Mouse (Mus musculus) right cerebral cortex, postnatal 36 days (tissue): ENCODE measurements at regions not wholly inside any gene's neighbourhood (a gene's known extent, or its start where the extent isn't known, plus 50 kb on each side); places are given as distances from the start of the nearest gene placed in this dataset.

Source experiments
- DNase-seq, 2 experiments: peaks; one replicate each; pipeline ENCODE4 v3.0.0; 2022; ENCODE audit warnings: low spot score in 2 of 2, mixed read lengths in 1 of 2

DNA sequence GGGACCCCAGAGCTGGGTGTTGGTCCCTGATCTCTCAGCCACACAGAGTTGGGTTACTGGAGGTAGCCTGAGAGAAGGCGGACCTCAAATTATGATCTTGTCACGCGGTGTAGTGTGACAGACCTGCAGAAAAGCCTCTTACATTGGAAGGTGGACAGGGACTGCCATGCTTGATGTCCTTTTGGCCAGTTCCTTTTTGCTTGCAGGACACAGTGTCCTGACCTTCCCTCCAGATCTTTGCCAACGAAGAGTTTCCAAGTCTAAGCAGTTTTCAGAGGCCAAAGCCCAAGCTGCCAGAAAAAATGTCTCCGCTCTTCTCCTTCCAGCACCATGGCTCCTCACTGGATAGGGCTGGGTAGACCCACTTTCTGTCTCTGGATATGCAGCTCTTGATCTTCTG, 248.6 kb downstream of the Foxo1 start:
- no peak for DNase-seq

DNA sequence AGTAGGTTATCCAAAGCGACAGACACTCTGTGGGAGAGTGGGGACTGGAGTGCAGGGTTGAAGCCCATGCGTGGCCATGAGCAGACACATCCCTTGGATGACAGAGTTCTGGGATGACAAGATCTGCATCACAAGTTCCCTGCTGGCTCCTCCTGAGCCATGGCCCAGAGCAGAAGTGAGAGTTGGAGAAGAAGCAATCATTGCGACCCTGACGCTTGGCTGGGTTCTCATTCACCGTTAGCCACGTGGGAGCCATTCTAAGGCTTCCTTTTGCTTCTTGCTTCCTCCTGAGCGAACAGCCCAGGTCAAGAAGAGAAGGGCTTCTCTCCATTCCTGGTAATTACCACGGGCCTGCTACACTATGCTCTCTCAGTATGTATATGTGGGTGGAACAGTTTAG, 244.6 kb downstream of the Foxo1 start:
- no peak for DNase-seq

DNA sequence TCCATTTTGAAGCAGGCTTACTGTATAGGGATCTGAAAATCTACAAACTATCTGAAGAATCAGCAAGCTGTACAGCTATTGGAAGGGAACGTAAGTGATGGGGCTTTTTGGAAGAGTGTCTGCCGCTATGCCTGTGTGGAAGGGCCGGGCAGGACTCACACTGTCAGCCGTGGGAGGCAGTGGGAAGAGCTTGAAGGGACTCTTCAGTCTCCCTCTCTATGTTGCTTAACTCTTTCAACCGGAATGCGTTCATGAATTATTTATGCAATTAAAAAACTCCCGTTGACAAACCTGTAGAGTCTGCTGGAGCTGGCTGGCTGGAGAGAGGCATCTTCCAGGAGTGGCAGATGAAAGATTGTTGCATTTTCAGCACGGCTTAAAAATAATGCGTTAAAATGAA, 243.4 kb downstream of the Foxo1 start:
- peak in 1 of 2 experiments; percentile 21 for DNase-seq

DNA sequence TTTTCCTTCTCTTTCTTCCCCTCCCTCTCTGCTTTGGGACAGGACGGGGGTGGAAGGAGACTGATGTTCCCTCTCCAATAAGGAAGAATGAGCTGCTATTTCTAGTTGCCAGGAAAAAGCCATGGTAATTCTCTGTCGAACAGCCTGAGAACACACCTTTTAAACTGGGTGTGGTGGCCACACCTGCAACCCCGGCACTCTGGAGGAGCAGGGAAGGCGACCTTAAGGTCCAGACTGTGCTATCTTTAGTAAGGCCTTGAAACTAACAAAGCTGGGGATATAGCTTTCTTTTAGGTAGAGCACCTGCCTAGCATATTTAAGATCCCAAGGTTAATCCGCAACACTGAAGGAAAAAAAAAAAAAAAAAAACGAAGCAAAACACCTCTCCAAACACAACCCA, 242.7 kb downstream of the Foxo1 start:
- peak in 1 of 2 experiments; percentile 25 for DNase-seq

DNA sequence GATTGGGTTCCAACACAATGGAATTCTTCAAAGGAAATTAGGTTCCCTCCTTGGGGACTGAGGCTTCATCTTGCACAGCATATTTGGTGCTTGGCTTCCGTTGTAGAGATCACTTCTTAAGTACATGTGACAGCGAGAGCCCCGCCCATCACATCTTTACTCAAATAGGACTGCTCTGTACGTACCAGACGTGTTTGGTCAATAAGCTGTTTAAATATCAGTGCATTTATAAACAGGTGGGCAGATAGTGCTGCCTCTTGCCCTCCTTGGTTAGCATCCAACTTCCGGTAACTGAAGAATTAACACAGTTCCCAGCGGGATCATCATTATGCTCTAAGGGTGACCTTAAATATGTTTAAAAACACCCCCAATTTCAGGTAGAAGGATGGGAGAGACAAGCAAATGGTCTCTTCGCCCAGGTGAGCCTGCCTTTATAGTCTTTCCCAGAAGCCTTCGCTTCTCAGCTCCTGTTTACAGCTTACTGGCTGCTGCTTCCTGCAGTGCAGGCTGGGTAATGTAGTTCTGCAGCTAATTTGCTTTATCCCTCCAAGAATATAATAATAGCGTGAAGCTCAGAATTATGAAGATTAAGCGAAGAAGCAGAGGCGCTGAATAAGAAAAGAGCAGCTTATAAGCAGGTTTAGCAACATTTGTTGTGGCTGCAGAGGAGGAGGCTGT, 242.1 kb downstream of the Foxo1 start:
- peak; percentile 38 to 76 for DNase-seq

DNA sequence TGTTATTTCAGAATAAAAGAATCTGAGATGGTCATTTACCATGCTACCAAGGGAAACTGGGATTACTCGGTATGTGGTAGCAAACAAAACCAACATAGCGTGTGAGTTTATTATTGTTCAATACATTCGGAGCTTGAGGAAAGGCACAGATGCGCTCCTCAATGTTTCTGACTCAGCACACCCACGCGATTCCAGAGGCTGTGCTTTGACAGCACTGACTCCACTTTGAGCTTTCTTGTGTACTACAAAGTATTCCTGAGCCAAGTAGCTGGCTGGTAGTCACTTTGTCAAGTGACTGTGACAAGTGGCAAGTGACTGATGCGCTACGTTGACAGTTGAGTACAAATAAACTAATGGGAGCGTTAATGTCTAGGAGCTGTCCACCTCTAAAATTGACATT, 235.8 kb downstream of the Foxo1 start:
- peak; percentile 72 to 78 for DNase-seq

DNA sequence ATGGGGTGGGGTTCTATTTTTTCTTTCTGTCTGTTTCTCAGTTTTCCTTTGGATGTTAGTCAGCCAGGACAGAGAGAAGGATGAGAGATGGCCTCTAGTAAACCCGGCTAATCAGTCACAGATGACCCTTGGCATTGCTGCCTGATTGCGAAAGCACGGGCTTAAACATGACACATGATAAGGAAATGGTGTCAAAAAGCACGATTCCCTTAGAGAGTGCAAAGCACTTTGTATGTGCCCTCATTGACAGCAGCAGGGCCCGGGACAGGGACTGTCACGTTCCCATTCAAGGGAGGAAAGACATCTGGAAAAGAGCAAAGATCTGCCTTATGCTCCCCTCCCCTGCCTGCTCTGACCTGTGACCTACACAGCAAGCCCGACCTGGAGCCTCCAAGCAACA, 234.1 kb downstream of the Foxo1 start:
- DNase-seq, result no peak

DNA sequence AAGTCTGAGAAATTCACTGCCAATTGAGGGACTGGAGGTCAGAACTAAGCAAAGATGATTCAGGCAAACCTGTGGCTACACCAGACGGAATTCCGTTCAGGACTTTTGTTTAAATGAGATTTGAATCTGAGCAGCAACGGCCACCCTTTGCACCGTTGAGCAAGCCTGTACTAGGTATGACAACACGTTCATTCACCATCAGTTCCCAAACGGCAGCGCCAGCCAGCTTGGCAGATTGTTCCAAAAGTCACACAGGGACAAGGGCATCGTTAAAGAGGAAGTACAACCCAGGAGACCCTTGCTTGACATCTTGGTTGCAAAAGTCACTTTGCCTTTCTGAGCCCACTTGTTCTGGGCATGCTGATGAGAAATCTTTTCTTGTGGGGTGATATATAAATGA, 233.5 kb downstream of the Foxo1 start:
- no peak for DNase-seq

DNA sequence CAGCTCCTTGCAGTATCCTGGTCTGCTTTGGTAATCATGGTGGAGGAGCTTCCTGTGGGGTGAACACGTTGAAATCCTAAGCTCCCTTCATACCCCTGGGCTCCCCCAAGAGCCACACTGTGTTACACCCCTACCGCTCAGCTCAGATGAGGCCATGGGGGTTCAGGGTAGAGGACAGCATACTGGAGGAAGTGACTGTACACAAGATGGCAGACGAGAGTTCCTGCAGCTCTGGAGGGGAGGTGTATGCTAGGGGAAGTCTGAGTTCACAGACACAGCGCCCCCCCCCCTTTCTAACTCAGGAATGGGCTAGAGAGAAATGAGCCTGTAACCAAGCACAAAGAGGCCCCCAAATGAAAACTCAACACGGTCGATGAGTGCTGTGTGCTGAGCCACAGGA, 231.9 kb downstream of the Foxo1 start:
- DNase-seq, result no peak

DNA sequence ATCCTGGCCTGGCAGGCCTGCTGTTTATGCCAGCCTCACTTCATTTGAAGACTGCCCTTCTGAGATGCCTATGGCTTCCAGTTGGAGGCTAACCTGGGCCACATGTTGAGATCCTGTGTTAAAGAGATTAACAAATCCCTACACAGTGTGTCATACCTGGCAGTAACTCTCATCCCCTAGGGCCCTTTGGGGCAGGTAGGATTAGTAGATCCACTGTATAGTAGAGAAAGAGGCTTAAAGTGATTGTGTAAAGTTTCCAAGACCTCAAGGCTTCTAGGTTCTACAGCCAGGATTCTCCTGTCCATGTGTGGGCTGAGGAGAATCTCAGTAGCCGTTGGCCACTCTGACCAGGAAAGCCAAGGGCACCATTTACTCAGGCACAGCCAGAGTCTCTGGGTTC, 231.4 kb downstream of the Foxo1 start:
- DNase-seq, result no peak

DNA sequence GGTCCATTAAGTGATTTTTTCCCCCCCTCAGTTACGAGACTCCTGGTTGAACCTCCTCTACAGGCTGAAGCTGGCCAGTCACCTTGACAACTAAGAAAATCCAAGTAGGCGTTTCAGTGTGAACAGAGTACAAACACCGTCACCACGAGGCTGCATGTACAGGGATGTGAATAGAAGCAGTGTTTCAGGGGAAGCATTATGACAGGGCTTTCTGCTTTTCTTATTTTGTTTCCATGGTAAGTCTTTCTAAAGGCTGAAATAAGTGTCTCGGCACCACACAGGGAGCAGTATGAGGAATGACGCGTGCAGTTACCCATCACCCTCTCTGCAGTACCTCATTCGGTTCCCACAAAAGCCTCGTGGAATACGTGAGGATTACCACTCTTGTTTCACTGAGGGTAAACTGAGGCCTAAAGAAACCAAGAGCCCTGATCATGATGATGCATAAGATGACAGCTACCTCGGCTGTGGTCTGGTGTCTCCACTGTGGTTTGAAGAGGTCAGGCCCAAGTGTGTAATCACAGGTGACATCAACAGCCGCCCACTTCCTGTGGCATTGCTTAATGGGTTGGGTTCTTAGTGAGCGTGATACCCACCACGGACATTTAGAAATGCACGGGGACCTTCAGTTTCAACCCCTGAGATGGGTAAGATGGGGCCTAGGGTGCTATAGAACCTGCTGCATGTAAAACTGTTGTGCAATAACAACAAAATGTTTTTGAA, 230.5 kb downstream of the Foxo1 start:
- no peak for DNase-seq

DNA sequence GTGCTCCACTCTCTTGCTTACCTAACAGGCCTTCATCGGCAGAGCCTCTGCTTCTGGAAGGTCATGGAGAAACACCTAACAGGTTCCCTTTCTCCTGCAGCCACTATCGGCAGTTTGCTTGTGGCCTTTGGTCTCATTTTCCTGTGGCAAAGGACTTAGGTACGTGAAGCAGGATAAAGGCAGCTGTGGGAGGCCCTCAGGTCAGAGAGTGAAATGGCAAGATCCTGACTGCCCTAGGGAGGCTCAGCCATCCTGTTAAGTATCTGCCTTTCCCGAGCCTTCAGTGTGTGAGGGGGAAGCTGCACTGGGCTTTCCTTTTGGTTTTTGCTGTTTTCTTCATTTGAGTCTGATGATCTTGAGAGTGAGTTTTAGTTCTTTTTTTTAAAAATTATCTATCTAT, 228.8 kb downstream of the Foxo1 start:
- DNase-seq, result no peak

DNA sequence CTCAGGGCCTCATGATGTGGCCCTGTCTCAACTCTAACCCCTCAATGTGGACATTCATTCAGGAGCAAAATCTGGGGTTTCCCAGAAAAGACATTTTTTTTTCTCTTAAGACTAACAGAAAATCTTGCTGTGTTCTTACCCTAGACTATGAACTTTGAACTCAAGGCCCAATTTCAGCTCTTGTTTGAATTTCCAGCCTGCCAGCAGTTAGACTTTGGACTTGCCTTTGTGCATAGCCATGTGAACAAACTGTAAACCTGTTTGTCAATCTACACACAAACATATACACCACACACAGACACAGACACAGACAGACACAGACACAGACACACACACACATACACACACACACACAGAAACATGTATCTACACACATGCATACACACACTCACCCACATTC, 227.3 kb downstream of the Foxo1 start:
- no peak for DNase-seq

DNA sequence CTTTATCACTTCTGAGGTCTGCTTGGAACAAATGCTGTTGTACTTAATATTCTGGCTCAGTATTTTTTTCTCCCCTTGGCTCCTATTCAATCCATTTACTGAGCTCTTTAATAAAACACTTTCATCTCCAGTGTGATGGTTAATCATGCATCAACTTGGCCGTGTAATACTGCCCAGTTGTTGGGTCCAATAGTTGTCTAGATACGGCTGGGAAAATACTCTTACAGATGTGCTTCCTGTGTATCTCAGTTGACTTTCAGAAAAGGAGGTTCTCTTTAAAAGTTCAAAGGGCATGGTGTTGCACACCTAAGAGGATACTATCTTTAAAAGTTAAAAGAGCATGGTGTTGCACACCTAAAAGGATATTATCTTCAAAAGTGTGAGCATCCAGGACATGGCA, 226.8 kb downstream of the Foxo1 start:
- no peak for DNase-seq

DNA sequence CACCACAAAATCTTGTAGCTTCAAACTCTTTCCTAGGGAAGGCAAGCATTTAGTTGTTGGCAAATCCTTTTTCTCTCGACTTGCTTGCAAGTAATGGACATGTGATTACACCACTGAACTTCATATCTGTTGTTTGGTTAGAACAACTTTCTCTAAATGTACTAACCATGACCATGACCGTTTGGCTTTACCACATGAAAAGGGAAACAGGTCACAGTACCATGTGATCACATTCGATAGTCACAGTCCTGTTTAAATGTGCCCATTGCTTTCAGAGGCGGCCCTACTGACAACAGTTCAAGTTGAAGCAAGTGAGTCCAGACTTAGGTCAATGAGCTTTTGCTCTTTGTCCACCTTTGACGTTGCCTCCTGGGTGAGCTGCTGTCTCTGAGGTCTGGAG, 211.1 kb downstream of the Foxo1 start:
- DNase-seq, result no peak

DNA sequence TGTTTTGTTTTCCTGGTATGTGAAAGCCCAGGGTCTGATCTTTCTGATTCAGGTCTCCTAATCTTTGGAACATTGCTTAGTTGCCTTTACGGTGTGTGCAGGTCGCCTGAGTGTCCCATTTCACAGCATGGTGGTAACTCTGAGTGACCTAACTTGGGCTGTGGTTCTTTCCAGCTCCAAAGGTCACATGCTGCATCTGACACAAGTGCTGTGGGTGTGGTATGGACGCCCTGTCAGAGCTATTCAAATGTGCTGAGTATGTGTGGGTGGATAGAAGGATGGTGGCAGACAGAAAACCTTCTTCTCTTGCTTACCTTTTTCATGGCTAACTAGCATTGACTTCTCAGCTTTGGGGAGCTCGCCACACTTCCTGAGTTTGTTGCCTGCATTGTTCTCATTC, 201.8 kb downstream of the Foxo1 start:
- DNase-seq, result no peak

DNA sequence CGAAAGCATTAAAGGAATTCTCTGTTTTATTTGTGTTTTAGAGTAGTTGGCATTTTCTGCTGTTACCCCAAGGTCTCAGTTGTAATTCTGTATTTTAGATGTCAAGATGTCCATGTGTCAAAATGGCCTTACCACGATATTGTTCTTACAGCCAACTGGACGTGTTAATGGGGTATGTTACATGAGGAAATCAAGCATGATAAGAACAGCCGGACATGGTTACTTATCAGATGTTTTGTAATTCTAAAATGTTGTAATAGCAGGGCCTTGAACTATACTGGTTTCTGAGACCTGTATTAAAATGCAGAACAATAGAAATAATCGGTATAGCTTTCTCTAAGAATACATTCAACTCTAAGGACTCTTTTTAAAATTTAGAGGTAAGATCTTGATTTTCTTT, 201.3 kb downstream of the Foxo1 start:
- DNase-seq, result no peak

DNA sequence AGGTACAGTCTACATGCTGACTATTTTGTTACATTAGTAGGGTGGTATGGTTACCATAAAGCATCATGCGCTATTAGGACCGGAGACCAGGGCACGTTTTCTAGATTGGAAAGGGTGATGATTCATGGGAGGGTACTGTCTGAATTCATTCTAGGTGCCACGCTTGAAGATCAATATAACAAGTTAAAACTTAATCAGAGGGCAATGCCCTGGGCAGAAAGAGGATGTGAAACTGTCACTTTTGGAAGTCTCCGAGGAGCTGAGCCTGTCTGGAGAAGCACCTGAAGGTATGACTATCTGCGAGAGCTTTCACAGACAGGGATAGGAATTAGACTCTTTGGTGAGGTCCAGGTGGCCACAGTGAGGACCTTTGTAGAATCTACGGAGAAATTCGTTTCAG, 200.2 kb downstream of the Foxo1 start:
- no peak for DNase-seq

DNA sequence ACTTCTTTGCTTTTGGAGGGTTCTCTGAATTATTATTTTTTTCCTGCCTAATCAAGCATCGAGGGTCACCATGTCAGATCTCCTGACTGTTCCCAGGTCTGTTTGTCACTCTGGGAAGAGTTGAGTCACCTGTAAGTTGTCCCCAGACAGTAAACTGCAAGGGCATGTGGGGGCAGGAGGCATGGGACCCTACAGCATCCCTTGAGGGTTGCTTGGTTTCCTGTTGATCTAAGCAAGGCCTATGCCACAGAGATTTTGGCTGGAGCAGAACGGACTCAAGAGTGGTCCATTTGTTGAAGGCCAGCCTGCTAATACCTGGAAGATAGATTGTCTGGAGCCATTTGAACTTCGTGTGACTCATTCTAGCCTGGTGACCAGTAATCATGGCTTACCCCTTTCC, 199.7 kb downstream of the Foxo1 start:
- no peak for DNase-seq

DNA sequence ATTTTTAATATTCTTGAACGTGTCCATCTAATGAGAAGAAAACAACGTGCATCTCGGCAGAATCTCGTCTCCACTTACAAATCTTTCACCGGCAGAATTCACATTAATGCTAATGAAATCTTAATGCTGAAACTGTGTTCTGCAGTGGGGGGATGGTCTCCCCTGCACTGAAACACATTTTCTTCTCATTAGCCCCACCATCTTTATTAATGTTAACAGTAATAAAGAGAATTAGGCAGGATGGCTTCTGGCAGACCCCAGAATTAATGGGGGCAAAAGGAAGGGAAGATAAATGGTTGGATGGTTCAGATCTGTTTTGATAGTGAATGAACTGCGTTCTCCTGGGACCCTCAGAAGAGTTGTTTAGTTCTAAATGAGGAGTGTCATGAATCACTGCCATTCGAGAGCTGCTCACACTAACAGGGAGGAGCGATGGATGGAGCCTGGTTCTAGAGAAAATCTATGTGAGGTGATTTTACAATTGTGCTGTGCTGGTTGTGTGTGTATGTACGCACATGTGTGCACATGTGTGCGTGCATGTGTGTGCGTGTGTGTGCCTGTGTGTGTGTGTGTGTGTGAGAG, 198.9 kb downstream of the Foxo1 start:
- no peak for DNase-seq

DNA sequence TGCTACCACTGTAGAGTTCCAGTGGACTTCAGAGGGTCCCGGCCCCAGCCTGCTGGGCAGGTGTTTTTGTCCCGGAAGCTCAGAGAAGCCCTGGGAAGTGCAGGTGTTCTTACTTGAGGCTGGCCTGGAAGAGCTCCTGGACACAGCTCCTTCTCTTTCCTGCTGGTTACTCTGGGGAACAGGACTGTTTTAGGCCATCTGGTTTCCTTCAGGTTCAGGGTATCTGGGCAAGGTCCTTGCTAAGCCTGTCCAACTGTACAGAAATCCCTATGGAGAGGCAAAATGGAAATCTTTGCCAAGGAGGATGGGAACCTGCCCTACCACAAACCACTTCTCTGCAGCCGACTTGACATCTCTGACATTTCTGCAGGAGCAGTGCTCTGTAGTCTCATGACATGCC, 198.4 kb downstream of the Foxo1 start:
- no peak for DNase-seq

DNA sequence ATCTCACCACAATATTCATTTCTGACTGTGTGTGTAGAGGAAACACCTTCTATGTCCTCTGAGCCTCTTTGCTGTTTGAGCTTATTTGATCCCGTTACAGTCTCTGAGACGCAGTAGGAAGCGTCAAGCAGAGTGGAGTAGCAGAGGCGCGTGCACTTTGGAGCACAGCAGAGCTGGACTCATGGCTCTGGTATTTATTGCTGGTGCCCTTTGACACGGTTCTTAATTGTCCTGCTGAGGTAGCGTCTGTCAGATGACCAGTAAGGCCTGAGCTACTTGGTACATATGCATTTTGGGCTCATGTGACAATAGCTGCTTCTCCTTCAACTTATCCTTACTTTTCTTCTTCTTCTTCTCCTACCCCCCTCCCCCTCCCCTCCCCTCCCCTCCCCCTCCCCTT, 195.8 kb downstream of the Foxo1 start:
- DNase-seq, result no peak

DNA sequence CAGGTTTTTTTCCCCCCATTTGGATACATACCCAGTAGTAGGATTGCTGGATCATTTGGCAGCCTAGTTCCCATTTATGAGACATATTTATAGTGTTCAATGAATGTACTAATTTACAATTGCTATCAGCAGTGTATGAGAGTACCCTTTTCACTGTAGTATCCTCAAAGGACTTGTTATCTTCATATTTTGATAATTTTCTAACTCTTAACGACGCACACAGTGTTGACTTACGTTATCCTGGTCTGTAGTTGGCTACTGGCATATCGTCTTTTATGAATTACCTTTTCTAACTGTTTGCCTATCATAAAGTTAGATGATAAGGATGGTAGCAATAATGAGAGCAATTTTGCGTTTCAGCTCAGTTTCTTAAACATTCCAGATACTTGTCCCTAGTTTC, 186.8 kb downstream of the Foxo1 start:
- DNase-seq, result no peak
